Mouse (Mus musculus) thymus, postnatal 36 days (tissue): Measurements from ENCODE around the gene Il1rap.

ENCODE experiments used
- DNase-seq, 2 experiments: peaks; one replicate each; pipeline ENCODE4 v3.0.0; 2022; ENCODE audit warnings: mixed read lengths in 2 of 2

Gene Il1rap

DNA sequence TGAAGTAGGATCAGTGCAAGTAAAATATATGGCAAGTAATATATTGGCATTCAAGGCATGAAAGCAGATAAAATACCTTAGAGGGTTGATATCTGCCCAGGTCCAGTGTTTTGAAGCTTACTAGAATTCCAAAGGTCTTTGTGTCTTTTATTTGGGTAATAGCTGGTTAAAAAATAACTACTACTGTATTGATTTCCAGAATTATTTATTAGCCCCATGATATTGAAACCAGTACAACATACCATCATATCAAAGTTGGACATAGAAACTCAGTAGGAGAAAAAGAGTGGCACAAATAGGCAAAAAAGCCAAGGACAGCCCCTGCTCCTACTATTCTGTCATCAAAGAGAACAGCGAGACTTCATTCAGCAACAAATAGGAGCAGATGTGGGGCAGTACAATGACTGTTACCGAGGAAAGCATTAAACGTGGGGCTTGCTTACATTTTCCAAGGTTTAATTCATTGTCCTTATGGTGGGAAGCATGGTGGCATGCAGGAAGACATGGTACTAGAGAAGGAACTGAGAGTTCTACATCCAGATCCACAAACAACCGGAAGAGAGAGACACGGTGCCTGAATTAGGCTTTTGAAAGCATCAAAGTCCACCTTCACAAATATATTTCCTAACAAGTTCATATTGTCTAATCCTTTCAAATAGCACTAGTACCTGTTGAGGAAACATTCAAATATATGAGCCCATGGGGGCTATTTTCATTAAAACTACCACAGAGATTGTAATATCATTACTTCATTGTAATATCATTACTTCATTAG is 174.1 kb downstream of the Il1rap start:
- no peak for DNase-seq

DNA sequence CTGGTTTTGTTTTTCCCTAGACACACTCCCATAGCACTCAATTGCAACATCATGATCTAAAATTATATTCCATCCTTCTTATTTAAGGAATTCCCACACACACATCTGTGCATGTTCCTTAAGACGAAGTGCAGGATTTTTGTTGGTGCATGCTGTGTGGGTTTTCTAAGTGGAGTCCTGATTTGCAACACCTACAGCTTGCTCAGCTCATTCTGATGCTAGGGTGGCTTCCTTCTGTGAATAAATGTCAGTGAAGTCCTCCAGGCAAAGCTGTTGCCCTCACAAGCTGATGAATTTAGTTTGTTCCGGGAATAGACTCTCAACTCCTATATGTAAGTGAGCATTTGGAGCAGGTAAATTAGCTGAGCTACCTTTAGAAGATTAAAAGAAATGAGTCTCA is 194.5 kb downstream of the Il1rap start:
- no peak for DNase-seq

DNA sequence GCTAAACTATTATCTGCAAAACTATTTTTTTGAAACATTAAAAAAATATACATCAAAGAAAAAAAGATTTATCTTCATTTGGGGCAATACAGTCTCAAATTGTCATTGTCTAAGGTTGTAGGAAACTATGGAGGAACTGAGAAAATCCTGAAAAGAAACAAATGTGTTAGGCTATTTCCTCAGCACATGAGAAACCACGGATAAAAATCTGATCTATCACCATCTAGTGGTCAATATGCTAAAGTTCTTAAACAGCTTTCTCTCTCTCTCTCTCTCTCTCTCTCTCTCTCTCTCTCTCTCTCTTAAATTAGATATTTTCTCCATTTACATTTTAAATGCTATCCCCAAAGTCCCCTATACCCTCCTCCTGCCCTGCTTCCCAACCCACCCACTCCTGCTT is 195.6 kb downstream of the Il1rap start:
- no peak for DNase-seq
